Mouse (Mus musculus): ENCODE results near the gene Gm20604. TPM values are rescaled to one million over a fixed set of nuclear protein-coding genes. Genes with fewer than 3 reads are reported as not detected.

The Gm20604 gene
- polyA plus RNA-seq (2012; ENCODE audit: low replicate concordance) = 0.65 and 0.89 TPM in 2 replicates

DNA sequence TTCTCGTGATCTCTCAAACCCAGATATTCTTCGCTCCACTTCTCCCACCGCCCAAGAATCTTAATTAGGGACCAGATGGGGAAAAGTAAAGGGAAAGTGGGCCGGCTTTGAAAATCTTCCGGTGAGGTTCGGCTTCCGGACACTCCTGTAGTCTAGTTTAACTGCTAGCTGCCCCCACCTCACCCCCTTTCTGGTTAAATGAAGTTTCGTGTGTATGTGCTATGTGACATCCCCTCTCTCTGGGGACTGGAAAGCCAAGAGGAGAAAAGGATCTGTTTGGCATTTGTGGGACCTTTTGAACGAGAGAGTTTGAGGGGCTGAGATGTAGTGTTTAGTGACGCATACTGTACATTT lies at the start of gene Gm20604:
Gene Gm20604 (minus strand): TSS at position 270 of the 354 bp plus-strand sequence.

DNA sequence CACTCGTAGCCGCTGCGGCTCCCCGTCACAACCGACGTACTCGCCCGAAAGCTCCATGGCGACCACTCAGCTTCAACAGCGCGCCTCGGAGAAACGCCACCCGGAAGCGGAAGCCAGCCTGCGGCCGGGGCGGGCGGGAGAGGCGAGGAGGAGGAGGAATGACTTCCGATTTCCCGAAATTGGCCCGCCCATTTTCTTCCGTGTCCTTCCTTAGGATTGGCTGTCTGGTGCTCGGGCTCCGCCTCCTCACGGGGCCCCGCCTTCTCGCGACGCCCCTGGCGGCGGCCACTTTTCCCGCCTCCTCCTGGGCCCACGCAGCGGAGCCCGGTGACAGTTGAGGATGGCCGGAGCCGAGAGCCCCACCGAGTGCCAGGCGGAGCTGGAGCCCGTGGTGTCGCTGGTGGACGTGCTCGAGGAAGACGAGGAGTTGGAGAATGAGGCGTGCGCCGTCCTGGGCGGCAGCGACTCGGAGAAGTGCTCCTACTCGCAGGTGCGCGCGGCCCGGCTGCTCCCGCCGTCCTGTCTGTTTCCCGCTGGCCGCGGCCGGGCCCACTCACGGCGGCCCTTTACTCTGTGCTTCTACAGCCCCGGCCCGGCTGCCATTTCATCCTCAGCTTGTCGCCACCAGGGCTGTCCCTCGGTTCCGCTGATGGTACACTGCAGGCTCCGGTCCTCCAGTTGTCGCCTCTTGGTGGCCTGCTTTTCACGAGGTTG lies 626 bp downstream of the Gm20604 start, which contains the start of the genes Gm28051, Gon7 and Ubr7:
Gene Gm28051 (minus strand): TSS at position 77 of the 714 bp plus-strand sequence.
Gene Gon7 (minus strand): TSS at position 115 of the 714 bp plus-strand sequence.
Gene Ubr7 (plus strand): TSS at position 279 of the 714 bp plus-strand sequence.

DNA sequence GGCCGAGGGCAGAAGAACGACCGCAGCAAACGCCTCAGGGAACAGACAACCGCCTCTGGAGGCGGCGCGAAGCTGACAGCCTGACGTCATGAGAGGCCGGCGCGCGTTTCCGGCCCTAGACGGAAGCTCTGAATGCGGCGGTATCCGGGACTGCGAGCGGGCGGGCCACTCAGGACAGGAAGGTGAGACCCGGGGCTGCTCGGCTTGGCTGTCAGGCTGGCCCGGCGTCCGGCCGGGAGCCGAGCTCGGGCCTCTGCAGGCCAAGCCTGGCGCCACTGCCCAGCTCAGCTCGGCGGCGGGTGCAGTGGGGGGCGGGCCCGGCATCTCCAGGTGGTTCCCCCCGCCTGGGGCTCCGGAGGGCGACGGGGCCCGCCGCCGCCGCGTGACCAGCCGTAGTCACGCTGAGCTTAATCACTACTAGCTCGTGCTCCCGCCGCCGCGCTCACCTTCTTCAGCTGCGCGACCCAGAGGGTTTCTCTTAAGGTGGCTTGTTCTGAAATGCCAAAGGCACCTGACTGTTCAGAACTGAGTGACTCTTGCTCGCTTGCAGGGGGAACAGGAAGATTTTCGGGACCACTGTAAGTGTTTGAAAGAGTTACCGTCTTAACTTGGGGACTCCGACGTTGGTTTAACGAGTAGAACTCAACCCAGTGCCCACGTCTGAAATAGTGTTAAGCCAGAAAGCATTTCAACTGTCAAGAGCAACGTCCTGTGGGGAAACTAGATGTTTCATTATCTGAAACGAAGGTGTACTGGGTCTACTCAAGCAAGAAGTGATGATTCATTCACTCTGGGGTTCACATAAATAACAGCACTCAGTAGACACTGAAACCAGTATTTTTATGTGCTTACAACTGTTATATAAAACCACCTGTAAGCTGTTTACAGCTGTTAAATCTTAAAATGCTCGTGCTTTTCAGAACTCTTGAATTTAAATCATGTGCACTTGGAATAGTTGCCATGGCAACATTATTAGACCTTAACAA lies 14.6 kb downstream of the Gm20604 start, which contains the start of the genes Moap1 and Tmem251:
Gene Moap1 (minus strand): TSS at position 73 of the 986 bp plus-strand sequence.
Gene Tmem251 (plus strand): TSS at position 174 of the 986 bp plus-strand sequence.

DNA sequence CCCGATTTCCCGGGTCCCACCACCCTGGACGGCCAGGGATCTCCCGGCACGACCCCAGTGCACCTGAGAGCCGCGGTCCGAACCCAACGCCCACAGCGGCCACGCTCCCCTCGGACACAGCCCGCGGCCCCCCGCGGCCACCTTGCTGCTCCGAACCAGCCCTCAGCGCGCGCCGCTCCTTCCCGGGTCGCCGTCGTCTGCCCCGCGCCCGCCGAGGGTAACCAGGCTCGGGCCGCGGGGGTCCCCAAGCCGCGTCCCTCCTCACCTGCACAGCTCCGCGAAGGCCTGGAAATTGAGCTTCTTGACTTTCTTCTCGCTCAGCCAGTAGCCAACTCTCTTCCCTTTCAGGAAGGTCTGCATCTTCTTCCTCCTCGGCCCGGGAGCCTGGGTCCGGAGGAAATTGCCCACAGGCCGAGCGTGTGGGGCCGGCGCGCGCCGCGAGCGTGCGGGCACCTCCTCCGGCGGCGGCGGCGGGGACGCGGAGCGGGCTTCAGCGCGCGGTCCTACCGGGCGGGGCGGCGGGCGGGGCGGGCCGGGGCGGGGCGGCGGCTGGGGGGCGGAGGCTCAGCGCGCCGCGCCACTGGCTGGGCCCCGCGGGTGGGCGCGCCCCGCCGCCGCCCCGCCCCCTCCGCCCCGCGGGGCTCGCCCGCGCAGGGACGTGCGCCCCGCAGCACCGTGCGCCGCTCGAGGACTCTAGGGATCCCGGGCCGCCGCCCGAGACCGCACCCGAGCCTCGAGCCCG lies 53.8 kb downstream of the Gm20604 start, which contains the start of gene Itpk1:
Gene Itpk1 (minus strand): TSS at position 474 of the 742 bp plus-strand sequence.

Other genes with a start within 250 kb of the Gm20604 start
- gene Chga, start 203.7 kb downstream of the Gm20604 start, polyA plus RNA-seq (2012; ENCODE audit: low replicate concordance) = 0.15 TPM in 1 of 2 replicates, not detected in the other
- 5.4 and 9.9 TPM in 2 replicates for gene Itpk1, start 53.7 kb downstream of the Gm20604 start, polyA plus RNA-seq (2012; ENCODE audit: low replicate concordance)
- gene Moap1, start 15.0 kb downstream of the Gm20604 start, polyA plus RNA-seq (2012; ENCODE audit: low replicate concordance) = 1.3 and 1.9 TPM in 2 replicates
- 3.1 and 3.6 TPM in 2 replicates for gene Tmem251, start 14.9 kb downstream of the Gm20604 start, polyA plus RNA-seq (2012; ENCODE audit: low replicate concordance)
- gene Gm28051, start 907 bp downstream of the Gm20604 start, polyA plus RNA-seq (2012; ENCODE audit: low replicate concordance) = 3.7 and 11.7 TPM in 2 replicates
- gene Gon7, start 869 bp downstream of the Gm20604 start, polyA plus RNA-seq (2012; ENCODE audit: low replicate concordance) = 1.7 and 8.8 TPM in 2 replicates
- gene Ubr7, start 705 bp downstream of the Gm20604 start, polyA plus RNA-seq (2012; ENCODE audit: low replicate concordance) = 6.2 and 22.8 TPM in 2 replicates
- 2.1 and 2.6 TPM in 2 replicates for gene Btbd7, start 119.8 kb upstream of the Gm20604 start, polyA plus RNA-seq (2012; ENCODE audit: low replicate concordance)
- gene Cox8c, start 140.6 kb upstream of the Gm20604 start, polyA plus RNA-seq (2012; ENCODE audit: low replicate concordance) = not detected in 2 replicates
- not detected in 2 replicates for gene Unc79, start 190.2 kb upstream of the Gm20604 start, polyA plus RNA-seq (2012; ENCODE audit: low replicate concordance)